Mouse (Mus musculus) G1E (cell line): ENCODE results near the gene Drc3.

Experiments used
- CTCF ChIP-seq: IDR thresholded peaks from 2 replicates; pipeline ENCODE4 v1.5.1; 2012; ENCODE audit warnings: low read depth, low read length, inconsistent platforms, mixed read lengths
- GATA1 ChIP-seq: IDR thresholded peaks from 2 replicates; pipeline ENCODE4 v1.6.1; 2012; ENCODE audit warnings: borderline replicate concordance, low read length, inconsistent platforms, mixed read lengths
- TAL1 ChIP-seq: conservative IDR thresholded peaks from 2 replicates; pipeline ENCODE4 v1.6.1; 2012; ENCODE audit warnings: low read depth, low read length, inconsistent platforms, mixed read lengths

DNA sequence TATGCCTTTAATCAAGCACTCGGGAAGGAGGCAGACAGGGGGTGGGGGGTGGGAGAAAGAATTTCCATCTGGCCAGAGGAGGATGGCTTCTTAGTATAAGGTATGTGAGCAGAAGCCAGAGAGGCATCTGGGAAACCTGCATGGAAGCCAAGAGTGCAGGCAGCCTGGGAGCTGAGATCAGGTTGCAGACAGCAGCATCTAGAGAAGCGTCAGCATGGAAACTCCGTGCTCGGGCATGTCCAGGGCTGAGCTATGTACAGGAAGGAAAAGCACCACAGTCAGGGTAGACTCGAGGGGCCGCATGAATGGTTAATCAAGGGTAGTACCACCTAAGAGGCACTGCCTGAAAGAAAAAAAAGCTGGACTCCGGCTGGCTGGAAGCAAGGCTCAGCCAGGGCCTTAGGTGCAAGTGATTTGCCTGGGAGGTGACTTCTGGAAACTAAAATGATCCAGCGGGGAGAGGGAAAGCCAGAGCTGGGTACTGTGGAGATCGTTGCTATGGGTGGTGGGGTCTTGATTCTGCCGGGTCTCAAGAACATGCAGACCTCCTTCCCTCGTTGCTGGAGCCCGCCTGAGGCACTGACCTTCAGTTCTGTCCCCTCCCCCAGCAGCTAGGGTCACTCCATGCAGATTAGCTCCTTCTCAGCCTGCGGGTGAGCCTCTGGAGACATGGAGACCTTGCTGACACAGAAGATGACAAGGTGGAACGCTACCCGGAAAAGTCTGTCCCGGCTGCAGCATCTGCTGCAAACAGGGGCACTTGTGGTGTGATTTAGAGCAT lies 13.3 kb downstream of the Drc3 start:
- TF ChIP-seq CTCF (no peak), GATA1 (no peak), TAL1 (no peak)
